Mouse (Mus musculus) Patski (cell line): ENCODE measurements around the gene Ngfr. TPM values are rescaled to one million over a fixed set of nuclear protein-coding genes. Genes with fewer than 3 reads are reported as not detected.

ENCODE experiments used
- ATAC-seq: fragments of 100-300 bp; one replicate; pipeline ENCODE4 v1.8.0; 2021
- CTCF ChIA-PET: fragments of 350-600 bp; sonication (Branson Sonifier 250); formaldehyde crosslinking; loops from one replicate; lab custom pipeline; 2022; ENCODE audit warnings: inconsistent platforms; lab: Charles Lee
- POLR2A ChIA-PET: fragments of 350-600 bp; sonication (Branson Sonifier 250); formaldehyde crosslinking; loops from one replicate; lab custom pipeline; 2022; ENCODE audit warnings: antibody characterized with exemption, inconsistent platforms; lab: Charles Lee
- DNase-seq: peaks from one replicate; pipeline ENCODE4 v3.0.0-alpha.2; 2011; ENCODE audit warnings: low read depth, low spot score
- H3K27me3 ChIP-seq: fragments of 371-371 bp; one replicate; pipeline ENCODE4 v1.5.1; 2021
- CTCF ChIP-seq: fragments of 100-300 bp; IDR thresholded peaks from one replicate; pipeline ENCODE4 v1.5.1; 2021
- in situ Hi-C: fragments of 300-500 bp; cut with MboI; formaldehyde crosslinking; loops from 3 replicates; pipeline ENCODE4 v1.11.1; 2018; ENCODE audit warnings: low pct_unique_long_range_greater_than_20kb, mixed read lengths
- polyA plus RNA-seq: library from polyadenylated mRNA; unstranded; gene quantifications from one replicate; pipeline ENCODE4 v1.2.3, GENCODE M21; 2021

The Ngfr gene
- polyA plus RNA-seq, 1 experiment from 2014 or later: 0.09 TPM

GRCm38 (mm10) chr11:95595438-95596149 lies 8.1 kb upstream of the Ngfr start:
- DNase-seq (no peak), ATAC-seq (no peak)
- CTCF ChIA-PET: no interaction called here
- POLR2A ChIA-PET: no interaction called here
- in situ Hi-C loops: no loop called here
- TF ChIP-seq CTCF: no peak
- peaks cover 31% of the 10 kb centered on the region for H3K27me3 ChIP-seq

- ChIA-PET CTCF (no interaction called here), POLR2A (no interaction called here)
- ATAC-seq: no peak
- DNase-seq: no peak
- H3K27me3 ChIP-seq: peaks cover 27% of the 10 kb centered on the region
- no peak for TF ChIP-seq CTCF
- in situ Hi-C loops: no loop called here
Measured at GRCm38 (mm10) chr11:95594686-95595212, 7.2 kb upstream of the Ngfr start.

- H3K27me3 ChIP-seq: peaks cover 24% of the 10 kb centered on the region
- no peak for ATAC-seq
- POLR2A ChIA-PET: no interaction called here
- CTCF ChIA-PET: no interaction called here
- in situ Hi-C loops: no loop called here
- DNase-seq: no peak
- no peak for TF ChIP-seq CTCF
Measured at GRCm38 (mm10) chr11:95593501-95593900, 6.0 kb upstream of the Ngfr start.

DNA sequence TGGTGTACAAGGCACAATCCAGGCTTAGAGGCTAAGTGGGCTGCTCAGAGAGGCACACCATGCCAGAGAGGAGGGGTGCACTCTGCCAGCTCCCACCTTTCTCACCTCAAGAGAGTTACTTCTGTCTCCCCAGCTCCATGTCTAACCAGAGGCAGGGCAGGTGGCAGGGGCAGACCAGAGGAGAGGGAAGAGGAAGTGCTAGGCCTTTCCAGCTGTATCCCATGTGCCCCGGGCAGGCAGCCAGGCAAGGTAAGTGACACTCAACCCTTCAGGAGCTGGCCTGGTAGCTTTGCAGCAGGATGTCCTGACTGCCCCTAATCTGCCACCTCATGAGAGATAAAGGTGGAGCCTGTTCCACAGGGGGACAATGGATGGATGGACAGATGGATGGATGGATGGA lies 5.2 kb upstream of the Ngfr start:
- ChIA-PET CTCF (interaction anchor here (0.9 kb wide), 1 partner anchor 59 kb away, joined by 3 read pairs; no protein-coding TSS in a partner anchor), POLR2A (no interaction called here)
- peaks cover 23% of the 10 kb centered on the region for H3K27me3 ChIP-seq
- DNase-seq (no peak), ATAC-seq (no peak)
- no peak for TF ChIP-seq CTCF
- in situ Hi-C loops: no loop called here

DNA sequence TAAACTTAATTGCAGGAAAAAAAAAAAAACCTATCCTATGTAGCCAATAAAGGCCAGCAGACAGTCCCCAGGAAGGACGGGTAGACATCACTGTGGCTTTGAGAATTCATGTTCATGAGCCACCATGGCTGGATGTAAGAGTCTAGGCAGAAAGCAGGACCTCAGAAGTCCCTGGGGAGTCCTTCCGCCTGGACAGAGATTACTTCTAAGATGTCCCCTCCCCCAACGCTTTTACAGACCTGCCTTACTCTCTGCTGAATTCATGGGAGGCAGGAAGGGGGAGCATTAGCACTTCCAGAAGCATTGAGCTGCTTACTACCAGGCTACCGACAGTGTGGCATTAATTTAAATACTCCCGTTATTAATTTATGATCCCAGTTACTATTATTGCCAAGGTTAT lies 1.7 kb upstream of the Ngfr start:
- in situ Hi-C loops: loop anchor here (5.0 kb wide), 1 partner anchor 57 kb away; no protein-coding TSS in a partner anchor
- H3K27me3 ChIP-seq: peaks cover 40% of the 10 kb centered on the region
- TF ChIP-seq CTCF: no peak
- CTCF ChIA-PET: no interaction called here
- POLR2A ChIA-PET: no interaction called here
- ATAC-seq (no peak), DNase-seq (no peak)

DNA sequence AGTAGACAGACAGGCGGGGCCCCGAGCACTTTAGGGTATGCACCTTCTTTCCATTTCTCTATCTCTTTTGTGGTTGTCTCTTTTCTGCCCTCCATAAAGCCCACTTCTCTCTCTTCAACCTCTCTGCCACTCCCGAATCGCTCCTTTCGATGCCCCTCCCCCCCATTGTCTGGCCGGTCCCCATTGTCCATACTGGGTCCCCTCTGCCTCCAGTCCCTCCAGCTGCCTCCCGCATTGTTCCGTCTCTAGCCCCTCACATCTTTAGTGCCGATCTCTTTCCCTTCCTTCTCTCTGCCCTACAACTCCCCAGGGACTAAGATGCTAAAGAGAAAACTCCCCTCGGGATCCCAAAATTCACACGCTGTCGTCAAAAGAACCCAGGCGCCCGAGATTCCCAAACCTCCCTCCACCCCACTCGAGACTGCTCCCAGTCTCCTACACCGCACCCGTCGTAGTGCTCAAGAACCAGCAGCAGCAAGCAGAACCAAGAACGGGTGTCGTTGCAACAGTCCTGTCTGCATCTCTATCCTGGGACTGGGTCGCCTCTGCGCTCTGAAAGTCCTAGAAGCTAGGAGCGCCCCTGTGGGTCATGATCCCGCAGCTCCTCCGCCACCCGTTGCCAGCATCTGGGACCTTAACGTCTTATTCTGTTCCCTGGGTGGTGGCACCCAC lies 648 bp downstream of the Ngfr start:
- DNase-seq (no peak), ATAC-seq (no peak)
- no peak for TF ChIP-seq CTCF
- peaks cover 57% of the 10 kb centered on the region for H3K27me3 ChIP-seq
- POLR2A ChIA-PET: interaction anchor here (0.7 kb wide), 1 partner anchor 10 kb away, joined by 3 read pairs; no protein-coding TSS in a partner anchor
- in situ Hi-C loops: loop anchor here (5.0 kb wide), 1 partner anchor 55 kb away; no protein-coding TSS in a partner anchor
- CTCF ChIA-PET: interaction anchor here (1.6 kb wide), 1 partner anchor 28 kb away, joined by 3 read pairs; no protein-coding TSS in a partner anchor

- CTCF ChIA-PET: interaction anchor here (1.6 kb wide), 1 partner anchor 27 kb away, joined by 3 read pairs; no protein-coding TSS in a partner anchor
- POLR2A ChIA-PET: no interaction called here
- DNase-seq (no peak), ATAC-seq (no peak)
- H3K27me3 ChIP-seq: peaks cover 62% of the 10 kb centered on the region
- in situ Hi-C loops: loop anchor here (5.0 kb wide), 1 partner anchor 54 kb away; no protein-coding TSS in a partner anchor
- TF ChIP-seq CTCF: peak; percentile 97
Measured at GRCm38 (mm10) chr11:95586184-95586583, 1.4 kb downstream of the Ngfr start.

GRCm38 (mm10) chr11:95585684-95586083 lies 1.9 kb downstream of the Ngfr start:
- ATAC-seq (no peak), DNase-seq (no peak)
- in situ Hi-C loops: loop anchor here (5.0 kb wide), 1 partner anchor 53 kb away; no protein-coding TSS in a partner anchor
- CTCF ChIA-PET: interaction anchor here (1.6 kb wide), 1 partner anchor 27 kb away, joined by 3 read pairs; no protein-coding TSS in a partner anchor
- TF ChIP-seq CTCF: no peak
- POLR2A ChIA-PET: no interaction called here
- peaks cover 61% of the 10 kb centered on the region for H3K27me3 ChIP-seq

DNA sequence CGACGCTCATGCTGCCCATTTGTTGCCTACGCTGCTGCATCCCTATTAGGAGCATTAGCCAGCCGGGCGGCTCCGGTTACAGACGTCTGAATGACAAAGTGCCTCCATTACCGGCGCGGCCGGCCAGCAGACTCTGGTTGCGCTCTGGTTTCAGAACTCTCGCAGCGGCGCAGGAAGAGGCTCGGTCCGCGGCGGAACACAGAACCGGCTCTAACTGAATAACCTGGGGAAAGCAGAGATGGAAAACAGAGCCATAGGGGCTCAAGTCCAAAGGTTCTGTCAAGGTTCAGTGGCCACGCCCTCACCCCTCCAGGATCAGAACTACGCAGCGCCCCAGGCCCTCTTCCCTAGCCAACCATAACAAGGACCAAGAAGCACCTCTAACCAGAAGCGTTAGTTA lies 2.3 kb downstream of the Ngfr start:
- ChIA-PET CTCF (no interaction called here), POLR2A (no interaction called here)
- DNase-seq (no peak), ATAC-seq (no peak)
- H3K27me3 ChIP-seq: peaks cover 61% of the 10 kb centered on the region
- in situ Hi-C loops: loop anchor here (5.0 kb wide), 1 partner anchor 53 kb away; no protein-coding TSS in a partner anchor
- no peak for TF ChIP-seq CTCF

GRCm38 (mm10) chr11:95584651-95585050 lies 2.9 kb downstream of the Ngfr start:
- TF ChIP-seq CTCF: no peak
- no peak for ATAC-seq
- CTCF ChIA-PET: no interaction called here
- POLR2A ChIA-PET: no interaction called here
- peaks cover 64% of the 10 kb centered on the region for H3K27me3 ChIP-seq
- in situ Hi-C loops: loop anchor here (5.0 kb wide), 1 partner anchor 52 kb away; no protein-coding TSS in a partner anchor
- no peak for DNase-seq

DNA sequence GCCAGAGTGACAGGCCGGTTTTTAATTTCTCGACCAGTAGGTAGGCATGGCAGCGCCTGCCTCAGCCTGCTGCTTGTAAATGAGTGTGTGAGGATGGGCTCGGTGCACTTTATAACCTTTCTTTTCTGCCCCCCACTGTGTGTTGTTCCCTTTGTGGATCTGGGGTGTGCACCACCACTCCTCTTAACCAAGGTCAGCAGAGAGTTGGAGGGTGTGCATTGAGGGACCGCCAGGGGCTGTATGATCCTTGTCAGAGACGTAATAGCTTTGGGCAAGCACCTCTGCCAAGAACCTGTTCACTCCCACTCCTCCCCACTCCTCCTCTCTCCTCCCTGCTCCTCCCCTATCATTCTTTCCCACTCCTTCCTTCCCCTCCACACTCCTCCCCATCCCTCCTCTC lies 4.1 kb downstream of the Ngfr start:
- ATAC-seq: no peak
- DNase-seq: no peak
- peaks cover 73% of the 10 kb centered on the region for H3K27me3 ChIP-seq
- POLR2A ChIA-PET: no interaction called here
- CTCF ChIA-PET: no interaction called here
- in situ Hi-C loops: no loop called here
- TF ChIP-seq CTCF: no peak
